Mouse (Mus musculus): Measurements from ENCODE around the gene Rassf3. TPM values are rescaled to one million over a fixed set of nuclear protein-coding genes. Genes with fewer than 3 reads are reported as not detected.

Gene Rassf3
- 10 to 100 TPM; 13.8 to 20.6 TPM for polyA plus RNA-seq (2017; shearing (Covaris generic))

DNA sequence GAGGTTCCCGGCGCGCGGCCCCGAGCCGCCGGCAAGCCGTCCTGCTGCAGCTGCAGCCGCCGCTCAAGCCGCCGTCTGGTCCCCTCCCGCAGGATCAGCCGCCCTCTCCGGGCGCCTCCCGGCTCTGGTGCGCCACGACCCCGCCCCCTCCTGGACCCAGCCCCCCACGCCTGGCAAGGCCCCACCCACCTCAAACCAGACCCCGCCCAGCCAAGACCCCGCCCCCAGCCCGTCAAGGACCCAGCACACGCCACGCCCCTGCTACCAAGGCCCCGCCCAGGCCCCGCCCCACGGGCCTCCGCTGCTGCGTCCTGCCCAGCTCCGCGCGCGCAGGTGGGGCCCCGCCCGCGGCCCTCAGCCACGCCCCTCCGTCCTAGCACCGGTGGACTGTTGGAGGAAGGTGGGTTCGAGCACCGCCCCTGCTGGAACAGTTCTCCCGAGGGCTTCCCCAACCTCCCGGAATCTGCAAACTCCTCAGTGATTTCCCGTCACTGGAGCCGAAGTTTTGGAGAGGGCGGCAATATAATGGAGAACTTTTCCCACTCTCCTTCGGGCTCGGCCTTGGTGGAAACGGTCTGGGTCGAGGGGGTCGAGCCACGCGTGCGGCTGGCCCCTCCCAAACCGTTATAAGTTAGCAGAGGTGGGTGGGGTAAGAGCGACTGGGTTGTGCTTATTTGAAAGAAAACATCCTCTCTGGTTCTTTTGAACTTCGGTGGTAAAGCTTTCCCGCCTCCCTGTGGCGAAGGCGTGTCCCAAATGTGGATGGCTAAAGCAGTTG, at the start of gene Rassf3:
Gene Rassf3 (minus strand): TSS at position 158 of the 778 bp plus-strand sequence.

DNA sequence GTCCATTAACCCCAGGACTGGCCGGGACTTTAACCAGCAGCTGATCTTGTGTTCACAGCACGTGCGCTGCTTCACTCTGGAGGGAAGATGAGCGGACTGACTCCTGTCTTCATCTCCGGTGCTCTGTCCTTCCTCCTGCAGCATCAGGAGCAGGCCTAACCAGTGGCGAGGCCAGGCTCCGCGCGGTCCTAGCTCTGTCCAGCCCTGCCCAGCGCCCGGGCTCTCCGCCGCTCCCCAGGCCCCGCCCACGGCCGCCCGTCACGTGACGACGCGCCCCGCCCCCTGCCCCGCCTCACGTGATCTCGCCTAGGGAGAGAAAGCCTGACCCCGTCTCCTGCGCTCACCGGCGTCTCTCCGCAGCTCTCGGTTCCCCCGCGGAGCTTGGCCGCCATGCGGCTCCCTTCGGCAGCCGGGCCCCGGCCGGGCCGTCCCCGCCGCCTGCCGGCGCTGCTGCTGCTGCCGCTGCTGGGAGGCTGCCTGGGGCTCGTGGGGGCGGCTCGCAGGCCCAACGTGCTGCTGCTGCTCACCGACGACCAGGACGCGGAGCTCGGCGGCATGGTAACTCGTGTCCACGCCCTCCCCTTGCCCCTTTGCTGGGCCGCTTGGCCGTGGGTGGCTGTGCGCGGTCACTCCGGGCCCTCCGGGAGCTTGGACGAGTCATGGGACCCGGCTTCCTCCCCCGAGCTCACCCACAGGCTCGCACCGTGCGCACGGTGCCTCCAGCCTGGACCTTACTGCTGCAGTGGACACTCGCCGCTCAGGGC, 111.2 kb downstream of the Rassf3 start, which contains the start of gene Gns:
Gene Gns (plus strand): TSS at position 290 of the 764 bp plus-strand sequence.

Other genes with a start within 250 kb of the Rassf3 start
- gene Tbc1d30, start 125.1 kb downstream of the Rassf3 start, polyA plus RNA-seq (2017; shearing (Covaris generic)): 10 to 100 TPM in 1 of 2 experiments, 1 to 10 TPM in 1; 7.0 to 11.9 TPM
- 10 to 100 TPM; 21.8 to 34.2 TPM for gene Gns, start 111.3 kb downstream of the Rassf3 start, polyA plus RNA-seq (2017; shearing (Covaris generic))
- 10 to 100 TPM; 83.8 to 85.1 TPM for gene Tbk1, start 110.4 kb upstream of the Rassf3 start, polyA plus RNA-seq (2017; shearing (Covaris generic))
- gene Xpot, start 150.0 kb upstream of the Rassf3 start, polyA plus RNA-seq (2017; shearing (Covaris generic)): 10 to 100 TPM; 30.1 to 46.2 TPM
- under 1 TPM; 0.10 to 0.14 TPM for gene D930020B18Rik, start 165.2 kb upstream of the Rassf3 start, polyA plus RNA-seq (2017; shearing (Covaris generic))

Data from activated CD4-positive, CD25-positive, alpha-beta regulatory T cell (primary cell).